Mouse (Mus musculus): ENCODE measurements around the gene Lnx2.

DNA sequence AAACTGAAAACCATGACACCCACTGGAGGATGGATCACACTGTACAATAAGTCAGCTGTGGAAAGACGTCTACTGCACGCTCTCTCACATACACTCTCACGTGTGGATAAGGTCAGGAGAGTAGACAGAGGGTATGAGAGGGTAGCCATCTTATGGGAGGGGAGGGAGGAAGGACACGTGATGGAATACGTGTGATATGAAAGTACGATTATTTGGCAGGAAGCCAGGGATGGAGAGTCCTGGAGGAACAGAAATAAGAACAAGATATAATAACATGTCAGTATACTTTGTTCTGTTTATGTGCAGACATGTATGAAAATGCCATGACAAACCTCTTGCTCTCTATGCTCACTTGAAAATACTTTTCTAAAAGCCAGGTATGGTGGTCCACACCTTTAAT is 41.1 kb downstream of the Lnx2 start:
- TF ChIP-seq CTCF (IDR thresholded peaks at IDR 0.05; ENCODE audit: control insufficient read depth, insufficient read depth, insufficient read length) (no peak), MYOD1 (IDR thresholded peaks at IDR 0.05; ENCODE audit: control insufficient read depth, insufficient read length, low read depth) (no peak), USF1 (IDR thresholded peaks at IDR 0.05; ENCODE audit: low read depth) (no peak), MYOG (IDR thresholded peaks at IDR 0.05; ENCODE audit: control insufficient read depth, extremely low read depth, insufficient read length) (no peak), MAX (IDR thresholded peaks at IDR 0.05) (no peak)

Data from C2C12 (cell line).